Mouse (Mus musculus): ENCODE measurements around the gene Fbxl16. TPM values are rescaled to one million over a fixed set of nuclear protein-coding genes. Genes with fewer than 3 reads are reported as not detected.

Fbxl16 gene
- 7.2 and 7.3 TPM in 2 replicates for polyA plus RNA-seq (2016; fragmentation: Nextera tagmentation; extraction: Ambion mirVana)

DNA sequence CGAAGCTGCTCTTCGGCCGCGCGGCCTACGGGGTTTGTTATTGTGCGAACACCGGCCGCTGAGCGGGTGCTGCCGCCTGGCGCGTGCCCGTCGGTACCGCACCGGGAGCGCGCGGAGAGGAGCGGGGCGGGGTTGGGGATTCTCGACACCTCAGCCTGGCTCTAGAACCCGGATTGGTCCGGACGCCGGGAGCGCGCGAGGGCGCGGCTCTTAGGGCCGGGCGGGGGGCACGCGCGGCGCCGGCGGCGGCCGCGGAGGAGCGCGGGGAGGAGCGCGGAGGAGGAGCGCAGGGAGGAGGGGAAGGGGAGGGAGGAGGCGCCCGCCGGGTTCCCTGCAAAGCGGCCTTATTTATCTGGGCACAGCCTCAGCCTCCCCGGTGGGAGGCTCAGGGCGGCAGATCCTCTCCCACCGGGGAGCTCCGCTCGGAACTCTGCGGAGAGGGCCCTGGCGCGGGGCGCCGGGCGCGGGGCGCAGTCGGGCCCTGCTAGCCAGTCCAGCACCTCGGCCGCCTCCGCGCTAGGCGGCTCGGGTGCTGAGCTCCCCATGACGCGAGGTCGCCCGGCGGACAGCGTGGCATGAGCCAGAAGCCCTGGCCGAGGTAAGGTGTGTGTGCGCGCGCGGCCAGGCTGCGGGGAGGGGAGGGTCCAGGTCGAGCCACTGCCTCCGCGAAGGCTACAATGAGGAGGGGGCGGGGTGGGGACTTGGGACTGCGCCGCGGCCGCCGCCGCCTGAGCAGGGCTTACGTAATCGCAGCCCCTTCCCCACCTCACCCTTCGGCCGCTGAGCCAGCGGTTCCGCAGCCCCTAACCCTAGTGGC is at the start of gene Fbxl16:
TSS of gene Fbxl16 (plus strand) at position 297 of the 817 bp plus-strand sequence.
- H3K9me3 ChIP-seq = no peaks in the 10 kb centered on the region
- DNase-seq (ENCODE audit: extremely low spot score, low spot score) = peak; percentile 85
- H3K27me3 ChIP-seq (ENCODE audit: poor library complexity, severe bottlenecking) = peaks cover 69% of the 10 kb centered on the region
- H3K36me3 ChIP-seq (replicated peaks) = no peaks in the 10 kb centered on the region
- peak within 1 kb of the TSS; percentile 94 for H3K27ac ChIP-seq
- peaks cover 47% of the 10 kb centered on the region for H3K4me1 ChIP-seq
- peak within 1 kb of the TSS; percentile 88 for H3K4me3 ChIP-seq
- under 1% methylated on average over 96 of the region's 100 CpGs for WGBS

DNA sequence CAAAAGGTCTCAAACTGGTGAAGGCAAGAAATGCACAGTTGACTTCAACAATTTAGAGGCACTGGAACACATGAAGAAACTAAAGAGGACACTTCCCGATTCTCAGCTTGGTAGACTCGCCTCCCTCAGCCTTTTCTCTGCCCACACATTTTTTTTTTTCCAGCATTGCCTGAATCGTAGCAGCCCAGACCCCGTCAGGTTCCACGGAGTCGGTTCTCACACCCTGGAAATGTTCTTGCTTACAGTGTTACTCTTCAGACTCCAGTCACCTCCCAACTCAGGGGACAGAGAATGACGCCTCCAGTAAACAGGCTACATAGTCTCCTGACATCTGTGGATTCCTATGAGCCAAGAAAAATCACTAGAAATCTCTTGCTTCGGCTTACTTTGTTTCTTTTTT is 48.7 kb upstream of the Fbxl16 start:
- H3K9me3 ChIP-seq = no peaks in the 10 kb centered on the region
- H3K27ac ChIP-seq = no peak overlapping the region
- H3K36me3 ChIP-seq (replicated peaks) = no peaks in the 10 kb centered on the region
- H3K4me1 ChIP-seq = peaks cover 21% of the 10 kb centered on the region; the same call in 1 of the 2 replicates
- H3K4me3 ChIP-seq = no peak overlapping the region
- H3K27me3 ChIP-seq (ENCODE audit: poor library complexity, severe bottlenecking) = 0 out of 2 replicates have a peak, but pooled peaks cover 3% of the 10 kb centered on the region
- DNase-seq (ENCODE audit: extremely low spot score, low spot score) = no peak
- 82% methylated on average over 8 of the region's 8 CpGs for WGBS

DNA sequence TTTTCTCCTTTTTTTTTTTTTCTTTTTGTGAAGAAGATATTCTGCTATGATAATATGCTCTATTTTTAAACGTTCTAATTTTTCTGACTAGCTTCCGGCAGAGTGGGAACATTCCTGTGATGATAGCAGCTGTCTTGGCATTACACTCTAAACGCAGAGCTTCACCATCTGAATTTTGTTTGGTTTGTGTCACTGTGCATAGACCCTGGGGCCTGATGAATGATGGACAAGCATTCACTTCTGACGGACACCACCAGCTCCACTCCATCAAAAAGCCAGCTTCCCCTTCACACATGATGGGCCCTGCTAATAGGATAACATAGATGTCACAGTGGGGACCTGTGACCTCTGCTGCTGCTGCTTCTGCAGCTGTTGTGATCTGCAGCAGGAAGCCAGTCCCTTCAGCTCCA is 47.3 kb upstream of the Fbxl16 start:
- Histone ChIP-seq H3K36me3 (replicated peaks) (no peaks in the 10 kb centered on the region), H3K4me3 (no peak overlapping the region), H3K27ac (no peak overlapping the region), H3K9me3 (no peaks in the 10 kb centered on the region), H3K4me1 (peaks cover 16% of the 10 kb centered on the region), H3K27me3 (ENCODE audit: poor library complexity, severe bottlenecking) (peaks cover 5% of the 10 kb centered on the region; the same call in 1 of the 2 replicates)
- DNase-seq (ENCODE audit: extremely low spot score, low spot score) = no peak
- WGBS = 64% methylated on average over 4 of the region's 4 CpGs

DNA sequence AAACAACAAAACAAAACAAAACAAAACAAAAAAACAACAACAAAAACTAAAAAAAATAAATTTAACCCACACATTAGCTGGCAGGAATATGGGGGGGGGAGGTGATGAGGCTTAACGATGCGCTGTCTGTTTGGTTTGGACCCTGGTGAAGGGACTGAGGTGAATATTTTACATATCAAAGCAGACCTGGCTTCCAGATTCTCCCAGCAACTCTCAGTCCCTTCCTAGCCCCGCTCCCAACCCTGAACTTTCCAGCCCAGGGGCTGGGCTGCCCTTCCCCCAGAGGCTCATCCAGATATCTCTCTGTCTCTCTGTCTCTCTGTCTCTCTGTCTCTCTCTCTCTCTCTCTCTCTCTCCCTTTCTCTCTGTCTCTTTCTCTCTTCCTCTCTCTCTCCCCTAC is 46.3 kb upstream of the Fbxl16 start:
- H3K36me3 ChIP-seq (replicated peaks) = no peaks in the 10 kb centered on the region
- peaks cover 15% of the 10 kb centered on the region; the same call in 1 of the 2 replicates for H3K27me3 ChIP-seq (ENCODE audit: poor library complexity, severe bottlenecking)
- peaks cover 16% of the 10 kb centered on the region for H3K4me1 ChIP-seq
- no peak overlapping the region for H3K27ac ChIP-seq
- no peaks in the 10 kb centered on the region for H3K9me3 ChIP-seq
- no peak overlapping the region for H3K4me3 ChIP-seq
- no peak for DNase-seq (ENCODE audit: extremely low spot score, low spot score)
- 53% methylated on average over 3 of the region's 3 CpGs for WGBS

DNA sequence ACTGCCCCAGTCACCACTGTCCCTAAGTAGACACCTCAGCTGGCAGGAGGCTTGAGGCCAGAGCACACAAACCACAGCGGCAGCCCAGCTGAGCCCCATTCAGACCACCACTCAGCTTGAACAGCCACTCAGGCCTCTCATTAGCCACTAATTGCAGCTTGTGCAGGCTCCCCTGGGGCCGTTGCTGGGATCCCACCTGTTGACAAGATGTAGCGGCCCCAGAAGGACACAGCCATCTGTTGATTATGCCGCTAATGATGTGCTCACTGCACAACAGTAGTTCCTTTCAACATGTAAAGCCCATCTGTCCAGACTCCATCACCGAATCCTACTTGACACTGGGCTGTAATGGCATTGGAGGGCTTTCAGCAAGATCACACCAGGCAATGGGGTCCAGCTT is 43.0 kb upstream of the Fbxl16 start:
- peaks cover 36% of the 10 kb centered on the region for H3K27me3 ChIP-seq (ENCODE audit: poor library complexity, severe bottlenecking)
- peaks cover 16% of the 10 kb centered on the region for H3K4me1 ChIP-seq
- peak; percentile 46 for DNase-seq (ENCODE audit: extremely low spot score, low spot score)
- H3K36me3 ChIP-seq (replicated peaks) = no peaks in the 10 kb centered on the region
- H3K4me3 ChIP-seq = no peak overlapping the region
- no peaks in the 10 kb centered on the region for H3K9me3 ChIP-seq
- H3K27ac ChIP-seq = no peak overlapping the region
- 53% methylated on average over 5 of the region's 5 CpGs for WGBS

DNA sequence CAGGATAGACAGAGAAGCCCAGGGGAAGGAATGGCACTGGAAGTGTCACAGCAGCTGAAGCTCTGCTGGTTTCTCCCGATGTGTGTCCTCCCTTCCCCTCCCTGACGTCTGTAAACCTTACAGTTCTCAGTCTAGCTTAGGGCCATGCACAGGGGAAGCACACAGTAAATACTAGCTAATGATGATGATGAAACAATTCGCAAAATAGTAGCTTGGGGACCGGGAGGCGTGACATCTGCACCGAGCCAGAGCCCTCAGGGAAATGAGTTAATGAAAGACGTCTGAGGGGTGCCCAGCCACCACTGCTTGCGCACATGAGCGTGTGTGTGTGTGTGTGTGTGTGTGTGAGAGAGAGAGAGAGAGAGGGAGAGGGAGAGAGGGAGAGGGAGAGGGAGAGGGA is 39.6 kb upstream of the Fbxl16 start:
- no peak for DNase-seq (ENCODE audit: extremely low spot score, low spot score)
- Histone ChIP-seq H3K4me1 (peaks cover 14% of the 10 kb centered on the region), H3K36me3 (replicated peaks) (no peaks in the 10 kb centered on the region), H3K27ac (no peak overlapping the region), H3K9me3 (no peaks in the 10 kb centered on the region), H3K4me3 (no peak overlapping the region), H3K27me3 (ENCODE audit: poor library complexity, severe bottlenecking) (peaks cover 36% of the 10 kb centered on the region)
- WGBS = 60% methylated on average over 9 of the region's 9 CpGs

DNA sequence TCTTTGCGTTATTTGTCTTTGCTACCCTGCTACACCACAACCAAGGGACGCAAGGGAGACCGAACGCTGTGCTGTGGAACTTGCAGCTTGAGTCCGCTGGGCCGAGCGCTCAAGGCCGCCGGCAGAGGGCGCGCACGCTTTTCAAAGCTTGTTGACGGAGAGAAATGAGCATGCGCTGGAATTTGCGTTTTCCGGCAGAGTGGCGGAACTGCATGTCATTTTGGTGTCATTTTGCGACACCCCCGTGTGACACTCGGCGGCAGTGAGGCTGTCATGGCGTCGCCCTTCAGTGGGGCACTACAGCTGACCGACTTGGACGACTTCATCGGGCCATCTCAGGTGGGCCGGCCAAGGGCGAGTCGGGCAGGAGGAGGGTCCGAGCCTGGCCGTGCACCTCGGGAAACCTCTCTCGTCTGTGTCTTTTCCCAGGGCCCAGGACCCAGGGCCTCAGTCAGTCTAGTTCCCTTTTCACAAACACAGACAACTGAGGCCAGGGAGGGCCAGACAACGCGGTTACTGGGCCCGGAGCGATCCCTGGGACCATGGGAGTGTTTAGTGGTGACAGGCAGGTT is 35.2 kb upstream of the Fbxl16 start, which contains the start of gene Narfl:
TSS of gene Narfl (plus strand) at position 228 of the 572 bp plus-strand sequence.
- WGBS = under 1% methylated on average over 37 of the region's 37 CpGs
- peaks cover 19% of the 10 kb centered on the region for H3K4me1 ChIP-seq
- peak within 1 kb of the TSS; percentile 64 for H3K4me3 ChIP-seq
- peaks cover 20% of the 10 kb centered on the region for H3K36me3 ChIP-seq (replicated peaks)
- H3K27me3 ChIP-seq (ENCODE audit: poor library complexity, severe bottlenecking) = peaks cover 13% of the 10 kb centered on the region
- H3K9me3 ChIP-seq = no peaks in the 10 kb centered on the region
- peak within 1 kb of the TSS; percentile 75 for H3K27ac ChIP-seq
- peak; percentile 98 for DNase-seq (ENCODE audit: extremely low spot score, low spot score)

DNA sequence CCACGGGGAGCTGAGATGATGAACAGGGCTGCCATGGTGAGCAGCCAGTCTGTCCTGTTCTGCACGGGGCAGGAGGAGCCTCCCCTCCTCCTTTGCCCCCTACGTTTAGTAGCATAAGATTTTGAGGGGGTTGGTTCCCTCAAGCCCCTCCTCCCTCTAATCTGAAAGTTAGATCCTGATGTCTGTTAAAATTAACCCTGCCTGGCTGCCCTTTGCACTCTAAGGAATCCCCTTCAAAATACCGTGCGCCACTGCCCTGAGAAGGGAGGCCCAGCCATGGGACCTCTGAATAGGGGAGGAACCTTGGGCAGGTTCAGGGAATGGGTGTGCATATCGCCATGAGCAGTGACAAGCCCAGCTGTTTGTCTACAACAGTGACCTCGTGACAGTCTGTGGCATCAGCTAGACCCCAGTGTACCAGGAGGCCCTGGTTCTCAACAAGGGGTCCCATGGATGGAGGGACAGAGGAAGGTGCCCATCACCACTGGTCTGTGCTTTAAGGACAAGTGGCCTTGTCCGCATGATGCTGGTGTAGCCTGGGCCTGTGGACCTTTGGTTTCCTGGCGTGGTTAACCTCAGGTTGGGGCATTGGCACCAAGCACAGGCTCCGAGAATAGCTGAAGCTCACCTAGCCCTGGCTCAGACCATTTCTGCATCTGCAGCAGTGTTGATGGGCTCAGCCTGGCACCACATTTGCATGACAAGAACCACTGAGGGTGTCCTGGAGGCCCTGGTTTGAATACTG is 33.4 kb upstream of the Fbxl16 start:
- Histone ChIP-seq H3K4me1 (peaks cover 19% of the 10 kb centered on the region), H3K4me3 (no peak overlapping the region)
- WGBS = 82% methylated on average over 10 of the region's 10 CpGs

DNA sequence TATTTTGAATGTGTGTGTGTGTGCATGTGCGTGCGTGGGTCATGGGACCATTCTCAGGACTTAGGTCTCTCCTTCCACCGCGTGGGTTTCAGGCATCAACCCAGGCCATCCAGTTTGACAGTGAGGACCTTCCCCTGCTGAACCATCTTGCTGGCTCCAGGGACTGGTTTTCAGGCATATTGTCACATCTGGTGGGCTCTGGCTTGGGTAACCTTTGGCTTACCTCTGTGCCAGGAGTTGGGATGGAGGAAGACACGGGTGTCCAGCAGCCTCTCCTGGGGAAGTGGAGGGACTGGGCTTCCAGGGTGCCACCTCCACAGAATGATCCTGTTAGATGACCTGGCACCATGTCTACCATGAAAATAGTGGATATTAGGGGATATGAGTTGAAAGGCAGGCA is 30.9 kb upstream of the Fbxl16 start:
- H3K27ac ChIP-seq = no peak overlapping the region
- H3K36me3 ChIP-seq (replicated peaks) = peaks cover 60% of the 10 kb centered on the region
- H3K4me3 ChIP-seq = peak overlapping the region; percentile 2; the same call in 1 of the 2 replicates
- peaks cover 25% of the 10 kb centered on the region for H3K4me1 ChIP-seq
- no peaks in the 10 kb centered on the region for H3K9me3 ChIP-seq
- H3K27me3 ChIP-seq (ENCODE audit: poor library complexity, severe bottlenecking) = no peaks in the 10 kb centered on the region
- 95% methylated on average over 5 of the region's 5 CpGs for WGBS
- DNase-seq (ENCODE audit: extremely low spot score, low spot score) = no peak

More for the DNA sequence above, 33.4 kb upstream of the Fbxl16 start:
- Histone ChIP-seq H3K27me3 (ENCODE audit: poor library complexity, severe bottlenecking) (no peaks in the 10 kb centered on the region), H3K9me3 (no peaks in the 10 kb centered on the region), H3K27ac (no peak overlapping the region), H3K36me3 (replicated peaks) (peaks cover 36% of the 10 kb centered on the region)
- no peak for DNase-seq (ENCODE audit: extremely low spot score, low spot score)

DNA sequence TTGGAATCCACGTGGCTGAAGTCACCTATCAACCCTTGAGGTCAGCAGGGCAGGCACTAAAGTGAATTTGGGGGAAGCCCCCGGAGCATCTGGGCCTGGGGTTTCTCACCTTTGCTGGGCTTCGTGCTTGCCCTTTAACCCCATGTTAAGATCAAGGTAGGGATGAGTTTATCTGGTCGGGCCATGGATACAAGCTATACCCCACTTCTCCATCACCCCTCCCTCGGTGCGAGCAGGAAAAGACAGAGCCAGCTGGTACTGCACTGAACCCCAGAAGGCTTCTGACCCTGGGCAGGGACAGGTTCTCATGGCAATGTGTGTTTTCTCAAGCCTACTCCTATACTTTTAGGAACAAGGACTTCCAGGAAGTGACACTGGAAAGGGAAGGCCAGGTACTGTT is 27.5 kb upstream of the Fbxl16 start:
- peaks cover 70% of the 10 kb centered on the region for H3K36me3 ChIP-seq (replicated peaks)

DNA sequence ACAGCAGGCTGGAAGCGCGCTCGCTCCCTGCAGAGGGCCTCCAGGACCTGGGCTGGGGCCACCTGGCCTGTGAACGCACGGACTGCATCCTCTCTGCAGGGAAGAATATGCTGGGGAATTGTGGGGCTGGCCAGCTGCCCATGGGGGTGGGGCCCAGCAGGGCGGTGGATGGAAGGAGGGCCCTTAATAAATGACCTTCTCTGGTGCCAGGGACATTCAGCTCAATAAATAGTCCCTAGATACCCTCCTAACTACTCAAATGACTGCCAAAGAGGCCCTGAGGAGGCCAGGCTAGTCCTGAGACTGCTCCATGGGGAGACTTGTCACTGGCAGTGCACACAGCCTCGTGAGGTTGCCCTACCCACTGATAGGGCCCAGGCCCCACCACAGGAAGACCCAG is 25.8 kb upstream of the Fbxl16 start:
- H3K4me1 ChIP-seq = peaks cover 41% of the 10 kb centered on the region
- WGBS = 89% methylated on average over 7 of the region's 7 CpGs
- H3K27me3 ChIP-seq (ENCODE audit: poor library complexity, severe bottlenecking) = no peaks in the 10 kb centered on the region
- H3K27ac ChIP-seq = 0 out of 2 replicates have a peak overlapping the region, but pooled peaks have one; percentile 11
- no peak for DNase-seq (ENCODE audit: extremely low spot score, low spot score)
- H3K9me3 ChIP-seq = no peaks in the 10 kb centered on the region
- H3K36me3 ChIP-seq (replicated peaks) = peaks cover 75% of the 10 kb centered on the region
- peak overlapping the region; percentile 60; the same call in 1 of the 2 replicates for H3K4me3 ChIP-seq

More for the DNA sequence above, 27.5 kb upstream of the Fbxl16 start:
- no peaks in the 10 kb centered on the region for H3K9me3 ChIP-seq
- H3K4me1 ChIP-seq = peaks cover 41% of the 10 kb centered on the region
- H3K27me3 ChIP-seq (ENCODE audit: poor library complexity, severe bottlenecking) = no peaks in the 10 kb centered on the region
- no peak overlapping the region for H3K27ac ChIP-seq
- no peak overlapping the region for H3K4me3 ChIP-seq
- DNase-seq (ENCODE audit: extremely low spot score, low spot score) = no peak
- WGBS = 81% methylated on average over 6 of the region's 6 CpGs

DNA sequence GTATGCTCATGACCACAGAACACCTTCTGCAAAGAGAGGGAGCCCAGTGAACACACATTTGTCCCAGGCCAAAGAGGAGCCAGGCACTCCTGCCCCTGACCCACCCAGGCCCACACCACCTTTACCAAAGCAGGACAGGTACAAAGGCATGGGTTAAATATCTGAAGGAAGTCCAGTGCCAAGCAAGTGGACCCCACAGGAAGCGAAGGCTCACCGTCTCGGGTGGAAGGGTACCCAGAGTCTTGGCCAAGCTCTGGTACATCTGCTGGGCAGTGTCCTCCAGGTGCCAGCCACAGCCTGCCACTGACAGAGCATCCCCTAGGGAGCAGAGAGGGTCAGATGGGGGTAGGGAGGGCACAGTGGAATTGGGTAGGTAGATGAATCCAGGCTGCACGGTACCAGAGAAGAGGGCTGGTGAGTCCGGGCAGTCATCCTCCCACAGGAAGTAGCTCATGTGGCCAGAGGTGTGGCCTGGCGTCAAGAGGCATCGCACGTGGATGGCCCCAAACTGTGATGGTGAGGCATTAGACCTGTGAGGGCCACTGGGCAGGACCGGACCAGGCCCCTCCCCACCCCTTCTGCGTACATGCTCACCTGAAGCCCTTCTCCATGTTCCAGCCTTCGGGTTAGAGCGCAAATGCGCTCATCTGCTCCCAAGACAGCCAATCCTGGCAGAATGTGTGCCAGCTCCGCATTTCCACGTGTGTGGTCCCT is 24.9 kb upstream of the Fbxl16 start:
- no peaks in the 10 kb centered on the region for H3K27me3 ChIP-seq (ENCODE audit: poor library complexity, severe bottlenecking)
- WGBS = 86% methylated on average over 15 of the region's 15 CpGs
- H3K4me3 ChIP-seq = peak overlapping the region; percentile 60
- H3K27ac ChIP-seq = peak overlapping the region; percentile 92
- no peaks in the 10 kb centered on the region for H3K9me3 ChIP-seq
- H3K4me1 ChIP-seq = peaks cover 38% of the 10 kb centered on the region
- peaks cover 75% of the 10 kb centered on the region for H3K36me3 ChIP-seq (replicated peaks)
- no peak for DNase-seq (ENCODE audit: extremely low spot score, low spot score)
